ENCODE assay signal across 25 mouse cellular contexts in the genomic region with DNA sequence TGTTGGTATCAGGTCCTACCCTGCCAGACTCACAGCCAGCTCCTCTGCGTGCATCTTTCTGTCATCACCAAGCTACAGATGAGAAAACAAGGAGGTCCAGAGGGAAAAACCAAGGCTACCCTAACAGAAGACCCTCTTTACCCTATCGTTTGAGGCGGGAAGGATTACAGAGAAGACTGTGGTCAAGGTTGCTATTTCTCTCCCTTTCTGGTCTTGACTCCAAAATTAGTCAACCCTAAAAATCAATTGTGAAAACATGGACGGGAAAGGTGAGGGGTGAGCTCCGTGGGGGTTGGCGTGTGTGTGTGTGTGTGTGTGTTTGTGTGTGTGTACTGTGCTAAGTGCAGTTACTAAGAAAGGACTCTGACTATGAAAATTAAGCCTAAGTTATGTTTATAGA. TPM values are rescaled to one million over a fixed set of nuclear protein-coding genes. Genes with fewer than 3 reads are reported as not detected.
DNase-seq lines count a peak whose midpoint lies in the region; ATAC-seq and TF ChIP-seq lines count a peak whose summit lies in the region.
"Had no signal": no experiment of that assay in that cellular context is flagged by ENCODE, and none has a peak within 500 bp of the region (broad histone marks: within the 10 kb centered on the region; RNA-seq: fewer than 3 reads in every experiment).

No protein-coding gene starts in this region.

- H3K36me3 ChIP-seq in hindbrain, embryonic 10.5 days, result no peaks in the 10 kb centered on the region
- H3K36me3 ChIP-seq in hindbrain, postnatal 0 days (ENCODE audit: insufficient read depth, low read length), result no peaks in the 10 kb centered on the region
- no peaks in the 10 kb centered on the region; the same call in 1 of the 2 replicates for H3K36me3 ChIP-seq in midbrain, embryonic 10.5 days
- no peaks in the 10 kb centered on the region for H3K36me3 ChIP-seq in midbrain, embryonic 15.5 days (replicated peaks)
- no peaks in the 10 kb centered on the region for H3K36me3 ChIP-seq in neural tube, embryonic 13.5 days
- H3K36me3 ChIP-seq: embryonic facial prominence, embryonic 13.5 days; heart, embryonic 12.5 days; hindbrain, embryonic 15.5 days had no signal

- H3K27ac ChIP-seq in hindbrain, embryonic 10.5 days, result peak overlapping the region; percentile 46; the same call in 1 of the 2 replicates
- no peak overlapping the region; the same call in 1 of the 2 replicates for H3K27ac ChIP-seq in hindbrain, postnatal 0 days
- H3K27ac ChIP-seq in midbrain, embryonic 10.5 days (replicated peaks), result peak overlapping the region; percentile 52
- H3K27ac ChIP-seq in midbrain, embryonic 15.5 days, result no peak overlapping the region
- 0 out of 2 replicates have a peak overlapping the region, but pooled peaks have one; percentile 19 for H3K27ac ChIP-seq in neural tube, embryonic 13.5 days (replicated peaks)
- H3K27ac ChIP-seq: embryonic facial prominence, embryonic 13.5 days; forebrain, embryonic 13.5 days; gastrocnemius, adult 2 months; hindbrain, embryonic 15.5 days had no signal

- WGBS in hindbrain, embryonic 10.5 days, result 34% methylated on average over 6 of the region's 6 CpGs
- 41% methylated on average over 6 of the region's 6 CpGs for WGBS in hindbrain, postnatal 0 days
- 29% methylated on average over 6 of the region's 6 CpGs for WGBS in midbrain, embryonic 10.5 days
- 17% methylated on average over 6 of the region's 6 CpGs for WGBS in midbrain, embryonic 15.5 days
- WGBS in neural tube, embryonic 13.5 days, result 38% methylated on average over 6 of the region's 6 CpGs

- H3K9ac ChIP-seq in hindbrain, postnatal 0 days (replicated peaks; ENCODE audit: low read length), result no peak overlapping the region
- no peak overlapping the region for H3K9ac ChIP-seq in midbrain, embryonic 15.5 days
- no peak overlapping the region for H3K9ac ChIP-seq in neural tube, embryonic 13.5 days
- H3K9ac ChIP-seq: embryonic facial prominence, embryonic 13.5 days; forebrain, embryonic 13.5 days; forebrain, postnatal 0 days; heart, embryonic 12.5 days; hindbrain, embryonic 15.5 days had no signal

- H3K4me1 ChIP-seq in hindbrain, embryonic 10.5 days (replicated peaks), result peaks cover 85% of the 10 kb centered on the region
- no peaks in the 10 kb centered on the region for H3K4me1 ChIP-seq in hindbrain, postnatal 0 days (ENCODE audit: insufficient read depth, low read length)
- H3K4me1 ChIP-seq in midbrain, embryonic 10.5 days, result peaks cover 97% of the 10 kb centered on the region
- peaks cover 12% of the 10 kb centered on the region for H3K4me1 ChIP-seq in midbrain, embryonic 15.5 days
- H3K4me1 ChIP-seq in neural tube, embryonic 13.5 days (replicated peaks), result peaks cover 48% of the 10 kb centered on the region
- H3K4me1 ChIP-seq: forebrain, embryonic 13.5 days had no signal

- H3K9me3 ChIP-seq in hindbrain, embryonic 10.5 days, result no peaks in the 10 kb centered on the region
- no peaks in the 10 kb centered on the region for H3K9me3 ChIP-seq in hindbrain, postnatal 0 days (ENCODE audit: low read length)
- no peaks in the 10 kb centered on the region for H3K9me3 ChIP-seq in midbrain, embryonic 10.5 days (replicated peaks)
- no peaks in the 10 kb centered on the region for H3K9me3 ChIP-seq in midbrain, embryonic 15.5 days
- no peaks in the 10 kb centered on the region for H3K9me3 ChIP-seq in neural tube, embryonic 13.5 days
- H3K9me3 ChIP-seq: embryonic facial prominence, embryonic 13.5 days; forebrain, embryonic 13.5 days; heart, embryonic 12.5 days; hindbrain, embryonic 15.5 days had no signal

- TF ChIP-seq CTCF in hindbrain, postnatal 0 days (IDR thresholded peaks at IDR 0.05; ENCODE audit: low read depth), result no peak

- no peak for DNase-seq in hindbrain, embryonic 10.5 days (ENCODE audit: low spot score)
- DNase-seq in hindbrain, postnatal 0 days (ENCODE audit: low spot score), result no peak
- no peak for DNase-seq in midbrain, embryonic 10.5 days (ENCODE audit: low spot score)
- DNase-seq in neural tube, embryonic 10.5 days (ENCODE audit: extremely low spot score, low spot score), result no peak
- DNase-seq in cerebellum, adult 11-12 months, result no peak
- DNase-seq: adrenal gland, postnatal 14 days; cerebellum, adult 18-20 months; cerebellum, adult 9-11 months; embryo, embryonic 11 days; gastrocnemius, adult 2 months; gastrocnemius, postnatal 25 days had no signal

- H3K4me2 ChIP-seq in hindbrain, postnatal 0 days (ENCODE audit: low read depth, low read length), result no peak overlapping the region
- no peak overlapping the region for H3K4me2 ChIP-seq in midbrain, embryonic 15.5 days
- H3K4me2 ChIP-seq in neural tube, embryonic 13.5 days, result no peak overlapping the region
- H3K4me2 ChIP-seq: embryonic facial prominence, embryonic 13.5 days; forebrain, embryonic 13.5 days; heart, embryonic 12.5 days; hindbrain, embryonic 15.5 days had no signal

- H3K27me3 ChIP-seq in hindbrain, embryonic 10.5 days (ENCODE audit: insufficient read depth, poor library complexity, severe bottlenecking), result peaks cover 98% of the 10 kb centered on the region
- H3K27me3 ChIP-seq in hindbrain, postnatal 0 days (ENCODE audit: insufficient read depth, low read length), result peaks cover 13% of the 10 kb centered on the region
- H3K27me3 ChIP-seq in midbrain, embryonic 10.5 days (ENCODE audit: low read depth, poor library complexity, severe bottlenecking), result peaks cover 100% of the 10 kb centered on the region
- peaks cover 64% of the 10 kb centered on the region for H3K27me3 ChIP-seq in midbrain, embryonic 15.5 days (replicated peaks)
- H3K27me3 ChIP-seq in neural tube, embryonic 13.5 days, result peaks cover 90% of the 10 kb centered on the region
- H3K27me3 ChIP-seq: CH12.LX had no signal

- no peak for ATAC-seq in hindbrain, postnatal 0 days
- ATAC-seq in midbrain, embryonic 15.5 days (replicated peaks), result no peak
- no peak for ATAC-seq in neural tube, embryonic 13.5 days (ENCODE audit: low read depth)
- ATAC-seq: activated CD4-positive, CD25-positive, alpha-beta regulatory T cell, adult 4 months; forebrain, embryonic 13.5 days; forebrain, postnatal 0 days; Patski had no signal

- H3K4me3 ChIP-seq in hindbrain, embryonic 10.5 days, result no peak overlapping the region
- H3K4me3 ChIP-seq in hindbrain, postnatal 0 days (ENCODE audit: low read length), result no peak overlapping the region
- no peak overlapping the region for H3K4me3 ChIP-seq in midbrain, embryonic 10.5 days
- H3K4me3 ChIP-seq in midbrain, embryonic 15.5 days, result no peak overlapping the region
- H3K4me3 ChIP-seq in neural tube, embryonic 13.5 days, result no peak overlapping the region
- H3K4me3 ChIP-seq: embryonic facial prominence, embryonic 13.5 days; forebrain, embryonic 13.5 days; gastrocnemius, adult 2 months; heart, embryonic 12.5 days; hindbrain, embryonic 15.5 days had no signal

RNA-seq across cellular contexts. Expression of a gene that starts 54.0 kb away (rescaled TPM):
- 47.6 and 54.6 TPM in 2 replicates for polyA plus RNA-seq in hindbrain, embryonic 10.5 days (2016; fragmentation: Nextera tagmentation; extraction: Ambion mirVana)
- total RNA-seq in hindbrain, postnatal 0 days (2014; rRNA removed), result 8.0 and 11.9 TPM in 2 replicates
- polyA plus RNA-seq in hindbrain, postnatal 0 days (2015; fragmentation: Nextera tagmentation; extraction: Ambion mirVana), result 14.0 and 14.5 TPM in 2 replicates
- polyA plus RNA-seq in midbrain, embryonic 10.5 days (2016; fragmentation: Nextera tagmentation; extraction: Ambion mirVana), result 33.6 and 34.3 TPM in 2 replicates
- 11.4 and 14.4 TPM in 2 replicates for polyA plus RNA-seq in midbrain, embryonic 15.5 days (2015; fragmentation: Nextera tagmentation; extraction: Ambion mirVana)
- polyA plus RNA-seq in neural tube, embryonic 13.5 days (2015; fragmentation: Nextera tagmentation; extraction: Ambion mirVana), result 12.9 and 17.0 TPM in 2 replicates
- total RNA-seq: adrenal gland, adult 18-20 months; adrenal gland, postnatal 14 days; gastrocnemius, adult 2 months; granulocyte monocyte progenitor cell, adult 5-6 weeks; heart, adult 8-10 months had no signal
- polyA plus RNA-seq: intestine, embryonic 14.5 days had no signal

Comparison
In these comparisons a context has a peak if more than half of its experiments do, and no peak if none do; other contexts are left out.
1. H3K27ac ChIP-seq: peak in hindbrain, embryonic 10.5 days (single experiment), midbrain, embryonic 10.5 days (single experiment) and neural tube, embryonic 13.5 days (single experiment); none in hindbrain, postnatal 0 days (single experiment) and midbrain, embryonic 15.5 days (single experiment).